Mouse (Mus musculus) embryonic facial prominence, embryonic 14.5 days (tissue): ENCODE data around the gene Masp2. TPM values are rescaled to one million over a fixed set of nuclear protein-coding genes. Genes with fewer than 3 reads are reported as not detected.

Experiments used
- ATAC-seq: fragments of 200-750 bp; cut with Nextera tagmentation; 2 replicates; pipeline ENCODE4 v1.8.0; 2017; ENCODE audit warnings: low read depth, moderate number of reproducible peaks, moderate TSS enrichment
- DNase-seq: peaks from one replicate; pipeline ENCODE4 v3.0.0-alpha.2; 2015; ENCODE audit warnings: low spot score
- H3K27ac ChIP-seq: fragments of 300-500 bp; sonication (generic); replicated peaks from 2 replicates; pipeline ENCODE4 v1.5.1; 2014; ENCODE audit warnings: low read depth, mild to moderate bottlenecking, low read length, moderate library complexity
- H3K27me3 ChIP-seq: fragments of 300-500 bp; sonication (generic); replicated peaks from 2 replicates; pipeline ENCODE4 v1.6.1; 2014; ENCODE audit warnings: low read length; ENCODE audit not compliant: control insufficient read depth, insufficient read depth
- H3K36me3 ChIP-seq: fragments of 300-500 bp; sonication (generic); 2 replicates; pipeline ENCODE4 v1.6.1; 2014; ENCODE audit warnings: low read length, mixed read lengths; ENCODE audit not compliant: control insufficient read depth, insufficient read depth
- H3K4me1 ChIP-seq: fragments of 300-500 bp; sonication (generic); 2 replicates; pipeline ENCODE4 v1.6.1; 2014; ENCODE audit warnings: antibody characterized with exemption, low read length; ENCODE audit not compliant: control insufficient read depth, insufficient read depth
- H3K4me2 ChIP-seq: fragments of 300-500 bp; sonication (generic); 2 replicates; pipeline ENCODE4 v1.6.1; 2014; ENCODE audit warnings: low read depth, mild to moderate bottlenecking, low read length, moderate library complexity, mixed read lengths
- H3K4me3 ChIP-seq: fragments of 300-500 bp; sonication (generic); 2 replicates; pipeline ENCODE4 v1.5.1; 2014; ENCODE audit warnings: low read depth, mild to moderate bottlenecking, low read length
- H3K9ac ChIP-seq: fragments of 300-500 bp; sonication (generic); 2 replicates; pipeline ENCODE4 v1.6.1; 2014; ENCODE audit warnings: low read depth, mild to moderate bottlenecking, low read length, moderate library complexity, mixed read lengths
- H3K9me3 ChIP-seq: fragments of 300-500 bp; sonication (generic); 2 replicates; pipeline ENCODE4 v1.6.1; 2016; ENCODE audit warnings: low read length; ENCODE audit not compliant: control insufficient read depth
- WGBS: fragments of 180-500 bp; shearing (Covaris S2); extraction: QIAGEN DNeasy Blood & Tissue Kit; methylation state at CpG from one replicate; pipeline ENCODE4 v1.1.7; 2014; 5-methylcytosine and 5-hydroxymethylcytosine counted together
- polyA plus RNA-seq: library from polyadenylated mRNA; unstranded; fragments of >200 nt; fragmentation: Nextera tagmentation; extraction: Ambion mirVana; gene quantifications from 2 replicates; pipeline ENCODE4 v1.2.1, GENCODE M21; 2014

Gene Masp2
- polyA plus RNA-seq, 1 experiment from 2014 or later: 0.25 TPM

DNA sequence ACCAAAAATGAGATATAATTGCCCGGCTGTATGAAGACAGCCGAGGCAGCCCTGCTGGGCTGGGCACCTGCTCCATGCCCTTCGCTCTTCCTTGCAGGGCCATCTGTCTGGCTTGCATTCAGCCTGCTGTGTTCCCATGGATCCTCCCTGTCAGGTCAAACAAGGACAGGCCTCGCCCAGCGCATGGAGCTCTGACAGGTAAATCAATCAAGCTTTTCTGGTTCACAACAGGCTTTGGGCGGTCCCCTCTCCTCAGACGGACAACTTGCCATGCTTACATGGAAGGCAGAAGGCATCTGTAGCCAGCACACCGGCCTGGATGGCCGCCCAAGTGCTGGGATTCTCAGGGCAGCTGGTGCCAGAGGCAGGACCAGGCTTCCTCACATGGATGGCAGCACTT, 48.7 kb downstream of the Masp2 start:
- DNase-seq (no peak), ATAC-seq (no peak)
- no peaks in the 10 kb centered on the region for H3K9me3 ChIP-seq
- H3K4me3 ChIP-seq: no peak overlapping the region
- no peaks in the 10 kb centered on the region for H3K4me1 ChIP-seq
- H3K36me3 ChIP-seq: no peaks in the 10 kb centered on the region
- no peaks in the 10 kb centered on the region for H3K27me3 ChIP-seq
- H3K9ac ChIP-seq: no peak overlapping the region
- H3K4me2 ChIP-seq: no peak overlapping the region
- H3K27ac ChIP-seq: no peak overlapping the region
- WGBS: 73% methylated on average over 9 of the region's 9 CpGs

DNA sequence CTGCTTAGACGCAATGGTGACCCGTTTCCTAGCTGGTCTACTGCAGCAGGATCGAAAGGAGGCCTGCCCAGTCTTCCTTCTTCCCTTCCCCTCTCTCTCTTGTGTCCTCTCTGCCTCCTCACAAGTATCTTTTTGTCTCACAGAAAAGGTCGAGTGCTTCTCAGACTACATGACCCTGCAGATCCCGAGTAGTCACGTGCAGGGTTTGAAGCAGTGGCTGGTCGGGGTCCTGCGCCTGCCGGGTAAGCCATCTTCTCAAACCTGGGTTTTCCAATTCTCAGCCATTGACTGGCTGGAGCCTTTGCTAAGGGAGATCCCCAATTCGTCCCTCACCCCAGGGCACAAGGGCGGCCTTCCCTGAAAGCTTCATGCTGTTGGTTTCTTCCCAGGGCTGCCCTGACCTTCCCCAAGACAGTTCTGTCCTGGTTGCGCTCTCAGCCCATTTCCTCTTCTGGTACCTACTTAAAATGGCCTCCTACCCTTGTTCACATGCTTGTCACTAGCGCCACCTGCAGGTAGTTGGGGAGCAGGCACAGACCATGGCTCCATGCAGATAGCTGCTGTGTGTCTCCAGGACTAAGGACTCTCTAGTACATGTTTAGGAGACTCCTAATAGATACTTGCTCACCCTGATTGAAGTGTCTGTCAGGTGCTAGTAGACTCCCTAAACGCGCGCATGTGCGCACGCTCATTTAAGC, 52.5 kb downstream of the Masp2 start:
- Histone ChIP-seq H3K27ac (no peak overlapping the region), H3K36me3 (no peaks in the 10 kb centered on the region), H3K4me3 (no peak overlapping the region), H3K27me3 (no peaks in the 10 kb centered on the region), H3K4me2 (no peak overlapping the region), H3K9me3 (no peaks in the 10 kb centered on the region), H3K9ac (no peak overlapping the region), H3K4me1 (no peaks in the 10 kb centered on the region)
- no peak for DNase-seq
- no peak for ATAC-seq
- WGBS: 86% methylated on average over 18 of the region's 18 CpGs

DNA sequence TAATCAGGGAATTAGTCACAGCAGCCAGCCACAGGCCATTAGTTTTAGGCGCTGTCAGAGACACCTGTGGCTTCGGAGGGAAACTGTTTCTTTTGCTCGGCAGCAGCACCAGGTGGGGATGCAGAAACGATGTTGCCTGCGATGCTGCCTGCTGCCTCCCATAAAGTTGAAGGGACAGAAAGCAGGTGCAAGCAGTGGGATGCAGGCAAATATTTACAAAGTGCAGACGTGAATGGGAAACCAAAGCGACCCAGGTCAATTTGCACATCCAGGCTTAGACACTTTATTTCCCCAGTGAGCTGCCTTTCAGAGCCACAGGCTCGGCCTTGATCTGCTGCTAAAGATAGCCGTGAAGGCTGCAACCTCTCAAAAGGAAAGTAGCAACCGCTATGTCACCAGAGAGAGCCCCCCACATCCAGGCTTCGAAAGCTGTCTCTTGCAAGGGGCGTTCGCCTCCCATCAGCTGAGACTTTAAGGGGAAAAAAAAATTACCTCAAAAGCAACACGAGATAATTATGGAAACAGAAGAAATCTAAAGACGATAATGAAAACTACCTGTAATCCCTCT, 54.4 kb downstream of the Masp2 start:
- no peak for DNase-seq
- no peak for ATAC-seq
- Histone ChIP-seq H3K9ac (no peak overlapping the region), H3K27me3 (no peaks in the 10 kb centered on the region), H3K4me1 (no peaks in the 10 kb centered on the region), H3K36me3 (no peaks in the 10 kb centered on the region), H3K4me2 (no peak overlapping the region), H3K4me3 (no peak overlapping the region), H3K27ac (no peak overlapping the region), H3K9me3 (no peaks in the 10 kb centered on the region)
- 40% methylated on average over 15 of the region's 15 CpGs for WGBS

DNA sequence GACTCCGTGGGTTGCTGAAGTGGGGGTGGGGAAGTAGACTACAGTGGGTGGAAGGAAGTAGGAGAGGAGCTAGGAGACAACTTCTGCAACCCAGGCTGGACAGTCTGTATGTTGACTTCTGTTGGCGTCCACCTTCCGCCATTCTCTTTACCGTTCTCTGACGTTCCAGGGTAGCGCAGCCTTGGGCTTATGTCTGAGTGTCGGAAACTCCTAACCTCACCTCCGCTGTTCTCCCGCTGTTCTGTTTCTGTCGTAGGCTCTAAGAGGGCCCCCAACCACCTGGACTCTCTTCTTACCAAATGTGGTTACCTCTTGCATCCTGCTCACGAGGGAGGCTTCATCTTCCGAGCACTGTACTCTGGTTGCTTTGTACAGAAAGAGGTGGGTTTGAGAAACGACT, 55.4 kb downstream of the Masp2 start:
- 82% methylated on average over 13 of the region's 13 CpGs for WGBS
- Histone ChIP-seq H3K27ac (no peak overlapping the region), H3K36me3 (no peaks in the 10 kb centered on the region), H3K27me3 (no peaks in the 10 kb centered on the region), H3K9ac (no peak overlapping the region), H3K9me3 (no peaks in the 10 kb centered on the region), H3K4me2 (no peak overlapping the region), H3K4me1 (no peaks in the 10 kb centered on the region; the same call in 1 of the 2 replicates), H3K4me3 (no peak overlapping the region)
- ATAC-seq: no peak
- DNase-seq: no peak

DNA sequence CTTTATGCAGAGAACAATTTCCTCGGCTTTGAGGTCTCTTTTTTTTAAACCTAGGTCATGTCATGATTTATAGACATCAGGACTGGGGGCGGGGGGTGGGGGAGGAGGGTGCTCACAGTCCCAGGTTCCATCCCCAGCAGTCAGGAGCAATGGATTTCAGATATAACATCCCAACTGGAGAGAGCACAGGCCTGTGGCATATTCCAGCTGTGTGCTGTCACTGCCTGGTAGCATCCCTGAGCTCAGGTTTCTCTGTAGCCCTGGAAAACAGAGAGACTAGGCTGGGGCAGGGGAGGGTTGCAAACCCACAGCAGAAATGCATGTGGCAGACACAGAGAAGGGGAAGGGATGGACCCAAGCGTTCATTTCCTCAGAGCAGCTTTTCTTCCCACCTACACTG, 57.8 kb downstream of the Masp2 start:
- no peaks in the 10 kb centered on the region; the same call in 1 of the 2 replicates for H3K4me1 ChIP-seq
- H3K9me3 ChIP-seq: no peaks in the 10 kb centered on the region
- peaks cover 8% of the 10 kb centered on the region; the same call in 1 of the 2 replicates for H3K27me3 ChIP-seq
- 37% methylated on average over 3 of the region's 3 CpGs for WGBS
- no peak overlapping the region for H3K9ac ChIP-seq
- H3K27ac ChIP-seq: no peak overlapping the region
- H3K4me3 ChIP-seq: no peak overlapping the region
- H3K36me3 ChIP-seq: no peaks in the 10 kb centered on the region
- ATAC-seq: no peak
- DNase-seq: no peak
- no peak overlapping the region for H3K4me2 ChIP-seq

DNA sequence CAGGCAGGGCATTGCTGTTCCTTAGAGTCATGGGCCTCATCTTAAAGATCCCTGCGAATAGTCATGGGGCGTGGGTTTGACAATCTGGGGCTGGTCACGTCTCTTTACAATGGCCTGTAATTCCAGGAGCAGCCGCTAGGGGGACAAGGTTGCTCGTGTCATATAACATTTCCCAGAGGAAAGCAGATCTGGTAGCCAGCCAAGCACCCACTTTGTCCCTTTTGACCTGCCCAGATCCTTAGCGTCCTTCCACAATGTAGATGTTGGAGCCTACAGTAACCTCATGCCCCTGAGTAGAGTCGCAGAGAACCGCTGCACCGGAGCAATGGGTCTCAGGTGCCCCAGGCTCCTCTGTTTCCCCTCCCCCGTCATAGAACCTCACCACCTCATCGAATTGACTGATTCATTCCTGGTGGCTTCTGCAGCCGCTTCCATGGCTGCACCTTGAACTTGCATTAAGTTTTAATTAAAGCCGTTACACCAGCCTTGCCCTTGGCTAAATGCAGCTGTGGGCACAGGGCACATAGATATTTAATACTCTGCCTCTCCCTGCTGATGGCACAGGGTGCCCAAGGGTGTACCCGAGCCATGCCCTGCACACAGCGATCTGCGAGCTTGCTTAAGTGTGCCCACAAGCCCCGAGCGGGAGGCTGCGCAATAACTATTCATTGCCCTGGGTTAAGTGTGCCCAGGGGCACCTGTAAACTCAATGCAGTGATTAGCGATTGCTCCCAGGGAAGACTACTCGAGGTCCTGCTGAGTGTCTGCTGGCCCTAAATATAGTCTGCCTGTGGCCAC, 60.0 kb downstream of the Masp2 start:
- Histone ChIP-seq H3K4me3 (no peak overlapping the region), H3K9me3 (no peaks in the 10 kb centered on the region), H3K9ac (no peak overlapping the region), H3K27ac (no peak overlapping the region), H3K4me1 (no peaks in the 10 kb centered on the region; the same call in 1 of the 2 replicates), H3K27me3 (peaks cover 8% of the 10 kb centered on the region; the same call in 1 of the 2 replicates), H3K36me3 (no peaks in the 10 kb centered on the region), H3K4me2 (peak overlapping the region; percentile 39)
- DNase-seq: peak; percentile 68
- 32% methylated on average over 20 of the region's 21 CpGs for WGBS
- ATAC-seq: peak; percentile 16; the same call in 1 of the 2 replicates

DNA sequence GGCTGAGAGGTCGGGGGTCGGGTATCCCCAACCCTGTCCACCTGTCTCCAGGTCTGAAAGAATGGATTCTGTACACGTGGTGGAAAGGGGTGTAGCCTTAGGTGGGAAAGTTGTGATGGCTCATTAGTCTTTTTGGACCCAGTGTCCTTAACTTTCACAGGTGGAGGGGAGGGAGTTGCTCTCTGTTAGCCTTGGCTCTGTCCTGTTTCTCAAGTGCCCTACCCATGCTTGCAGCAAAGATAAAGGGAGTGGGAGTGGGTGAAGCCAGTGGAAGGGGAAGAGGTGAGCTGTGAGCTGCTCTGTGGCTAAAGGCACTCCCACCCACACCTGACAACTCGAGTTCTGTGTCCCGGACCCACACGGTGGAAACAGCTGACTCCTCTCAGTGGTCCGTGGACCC, 61.0 kb downstream of the Masp2 start:
- Histone ChIP-seq H3K27me3 (peaks cover 8% of the 10 kb centered on the region; the same call in 1 of the 2 replicates), H3K9me3 (no peaks in the 10 kb centered on the region), H3K4me2 (no peak overlapping the region), H3K9ac (no peak overlapping the region), H3K36me3 (no peaks in the 10 kb centered on the region), H3K27ac (no peak overlapping the region), H3K4me1 (no peaks in the 10 kb centered on the region; the same call in 1 of the 2 replicates), H3K4me3 (no peak overlapping the region)
- DNase-seq: no peak
- no peak for ATAC-seq
- WGBS: 81% methylated on average over 7 of the region's 7 CpGs

DNA sequence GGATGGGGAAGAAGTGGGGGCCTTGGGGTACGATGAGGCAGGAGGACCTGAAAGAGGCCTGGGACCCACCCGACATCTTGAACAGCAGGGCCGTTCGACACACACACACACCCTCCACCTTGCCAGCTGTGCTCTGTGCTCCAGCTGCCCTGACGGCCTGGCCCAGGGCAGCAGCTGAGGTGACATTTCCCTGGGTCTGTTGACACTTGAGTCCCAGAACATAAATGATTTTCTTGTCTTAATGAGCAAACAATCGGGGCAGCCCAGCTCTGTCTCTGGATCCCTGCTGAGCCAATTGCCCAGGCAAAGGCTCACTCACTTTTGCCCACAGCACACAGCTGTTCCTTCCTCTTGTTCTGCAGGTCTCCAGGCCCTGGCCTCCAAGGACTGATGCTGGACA, 61.7 kb downstream of the Masp2 start:
- no peaks in the 10 kb centered on the region for H3K36me3 ChIP-seq
- H3K9ac ChIP-seq: no peak overlapping the region
- H3K4me1 ChIP-seq: no peaks in the 10 kb centered on the region; the same call in 1 of the 2 replicates
- no peak overlapping the region for H3K27ac ChIP-seq
- H3K4me2 ChIP-seq: no peak overlapping the region
- no peak for ATAC-seq
- DNase-seq: no peak
- H3K9me3 ChIP-seq: no peaks in the 10 kb centered on the region
- peaks cover 8% of the 10 kb centered on the region; the same call in 1 of the 2 replicates for H3K27me3 ChIP-seq
- WGBS: 61% methylated on average over 6 of the region's 6 CpGs
- no peak overlapping the region for H3K4me3 ChIP-seq
